Mouse (Mus musculus) adrenal gland, postnatal 4 days (tissue): ENCODE data around the gene Gata1. TPM values are rescaled to one million over a fixed set of nuclear protein-coding genes. Genes with fewer than 3 reads are reported as not detected.
"Not testable (repeated sequence)": the region's sequence is repeated elsewhere in the genome, so short reads cannot be mapped to it uniquely, and the experiment has no call there.

ENCODE experiments used
- DNase-seq, 2 experiments: peaks; one replicate each; pipeline ENCODE4 v3.0.0; 2021 to 2022; ENCODE audit warnings: low spot score in 2 of 2, mixed read lengths in 2 of 2
- long read RNA-seq, 2 experiments: library from polyadenylated mRNA; stranded (forward); transcript quantifications; one replicate each; pipeline ENCODE4 v2.0.0; 2021
- total RNA-seq, 2 experiments: library from RNA; stranded (reverse); gene quantifications; 2 replicates each; pipeline ENCODE4 v1.2.3; 2021

Gene Gata1
- total RNA-seq = 1 to 10 TPM; 2.0 to 3.4 TPM
- long read RNA-seq, experiment 1, partial matches to known transcripts = 0 of 1 reads
- long read RNA-seq, experiment 1, other reads (novel, unspliced or antisense) = 0 of 1 reads
- long read RNA-seq, experiment 2, transcript Gata1-201 (6 exons, 1,902 nt) = major isoform, 7 of 11 reads
- long read RNA-seq, experiment 2, partial matches to known transcripts = 3 of 11 reads
- long read RNA-seq, experiment 2, other reads (novel, unspliced or antisense) = 1 of 11 reads

DNA sequence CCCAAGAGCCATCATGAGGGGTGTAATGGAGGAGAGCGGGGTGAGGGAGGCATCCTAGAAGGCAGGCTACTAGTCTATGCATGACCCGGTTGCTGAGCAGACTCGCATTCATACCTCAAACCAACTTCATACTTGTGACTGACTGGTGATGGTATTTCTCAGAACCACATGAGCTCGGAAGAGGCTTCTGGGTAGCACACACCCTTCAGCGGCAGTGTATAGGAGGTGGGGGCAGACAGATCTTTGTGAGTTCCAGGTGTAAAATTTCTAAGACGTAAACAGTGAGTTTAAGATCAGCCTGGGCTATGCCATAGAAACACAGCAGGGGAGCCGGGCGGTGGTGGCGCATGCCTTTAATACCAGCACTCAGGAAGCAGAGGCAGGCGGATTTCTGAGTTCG, at the start of gene Gata1:
Gene Gata1, minus strand, starts transcription at position 180 of the 400 bp plus-strand sequence.
- DNase-seq = no peak

DNA sequence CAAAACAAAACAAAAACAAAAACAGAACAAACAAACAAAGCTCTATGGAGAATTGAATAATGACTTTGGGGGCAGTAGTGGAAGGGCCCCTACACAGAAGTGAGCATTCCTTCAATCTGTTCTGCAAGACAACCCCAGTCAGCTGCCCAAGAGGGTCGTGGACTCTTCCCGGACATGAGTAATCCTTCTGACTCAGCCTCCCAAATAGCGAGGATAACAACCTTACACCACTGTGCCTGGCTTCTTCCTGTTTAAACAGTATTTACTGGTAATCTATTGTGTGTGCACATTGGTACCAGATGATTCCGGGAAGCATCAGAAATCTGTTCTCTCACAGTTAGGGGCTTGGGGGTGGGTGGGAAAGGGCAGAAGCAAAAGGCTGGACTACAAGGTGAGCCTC, 48.9 kb upstream of the Gata1 start:
- no peak for DNase-seq

DNA sequence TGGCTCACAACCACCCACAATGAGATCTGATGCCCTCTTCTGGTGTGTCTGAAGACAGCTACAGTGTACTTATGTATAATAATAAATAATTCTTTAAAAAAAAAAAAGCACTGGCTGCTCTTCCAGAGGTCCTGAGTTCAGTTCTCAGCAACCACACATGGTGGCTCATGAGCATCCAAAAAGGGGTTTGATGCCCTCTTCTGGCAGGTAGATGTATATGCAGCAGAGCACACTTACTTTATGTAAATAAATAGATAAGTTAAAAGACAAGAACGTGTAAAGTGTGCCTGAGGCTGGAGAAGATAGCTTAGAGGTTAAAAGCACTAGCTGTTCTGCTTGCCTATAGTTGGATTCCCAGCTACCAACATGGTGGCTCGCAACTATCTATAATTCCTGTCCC, 46.9 kb upstream of the Gata1 start:
- no peak for DNase-seq

GRCm38 (mm10) chrX:8020111-8020778, 42.4 kb upstream of the Gata1 start:
- no peak for DNase-seq

DNA sequence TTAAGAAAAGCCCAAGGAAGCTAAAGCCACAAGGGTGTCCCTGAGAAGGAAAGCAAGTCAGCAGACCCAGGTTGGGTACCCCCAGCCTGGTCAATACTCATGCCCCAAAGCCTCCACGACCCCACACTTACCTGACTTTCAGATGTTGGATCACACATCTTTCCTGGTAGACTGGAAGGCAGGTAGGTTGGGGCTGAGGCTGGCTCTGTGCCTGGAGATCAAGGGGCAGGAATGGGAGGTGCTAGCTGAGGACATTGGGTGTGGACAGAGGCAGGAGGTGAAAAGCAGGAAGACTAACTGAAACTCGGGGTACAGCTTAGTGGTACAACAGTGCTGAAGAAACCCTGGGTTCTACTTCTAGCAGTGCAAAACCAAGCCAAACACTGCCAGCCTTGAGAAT, 40.4 kb upstream of the Gata1 start, which contains the start of gene Glod5:
Gene Glod5, minus strand, starts transcription at position 207 of the 400 bp plus-strand sequence.
- no peak for DNase-seq

- DNase-seq = no peak
These were observed 39.3 kb upstream of the Gata1 start for GRCm38 (mm10) chrX:8017142-8017541.

DNA sequence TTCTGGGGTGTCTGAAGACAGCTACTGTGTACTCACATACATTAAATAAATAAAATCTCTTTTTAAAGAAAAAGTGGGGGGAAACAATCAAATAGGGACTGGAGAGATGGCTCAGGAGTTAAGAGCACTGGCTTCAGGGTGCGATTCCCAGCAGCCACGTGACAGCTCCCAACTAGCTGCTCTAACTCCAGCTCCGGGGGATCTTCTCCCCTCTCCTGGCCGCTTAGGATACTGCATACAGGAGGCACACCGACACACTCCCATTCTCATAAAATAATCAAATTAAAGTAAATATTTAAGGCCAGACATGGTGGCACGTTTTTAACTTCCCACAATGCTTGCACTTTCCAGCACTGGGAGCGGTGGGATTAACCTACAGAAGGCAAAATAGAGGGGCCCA, 37.8 kb upstream of the Gata1 start:
- not testable (repeated sequence) for DNase-seq

GRCm38 (mm10) chrX:8013569-8014314, 35.9 kb upstream of the Gata1 start:
- DNase-seq = no peak

- no peak for DNase-seq
These were observed 35.3 kb upstream of the Gata1 start for GRCm38 (mm10) chrX:8013157-8013556.

DNA sequence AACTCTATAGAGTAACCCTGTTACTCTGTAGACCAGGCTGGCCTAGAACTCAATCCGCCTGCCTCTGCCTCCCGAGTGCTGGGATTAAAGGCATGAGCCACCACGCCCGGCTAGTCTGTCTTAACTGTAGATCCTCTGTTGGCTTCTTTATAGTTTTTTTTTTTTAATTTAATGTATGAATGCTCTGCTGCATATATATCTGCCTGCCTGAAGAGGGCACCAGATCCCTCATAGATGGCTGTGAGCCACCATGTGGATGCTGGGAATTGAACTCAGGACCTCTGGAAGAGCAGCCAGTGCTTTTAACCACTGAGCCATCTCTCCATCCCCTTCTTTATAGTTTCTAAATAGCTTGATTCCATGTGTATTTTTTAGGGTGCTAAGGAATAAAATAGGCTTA, 31.5 kb upstream of the Gata1 start:
- not testable (repeated sequence) for DNase-seq

GRCm38 (mm10) chrX:8008543-8008942, 30.7 kb upstream of the Gata1 start:
- DNase-seq = no peak

DNA sequence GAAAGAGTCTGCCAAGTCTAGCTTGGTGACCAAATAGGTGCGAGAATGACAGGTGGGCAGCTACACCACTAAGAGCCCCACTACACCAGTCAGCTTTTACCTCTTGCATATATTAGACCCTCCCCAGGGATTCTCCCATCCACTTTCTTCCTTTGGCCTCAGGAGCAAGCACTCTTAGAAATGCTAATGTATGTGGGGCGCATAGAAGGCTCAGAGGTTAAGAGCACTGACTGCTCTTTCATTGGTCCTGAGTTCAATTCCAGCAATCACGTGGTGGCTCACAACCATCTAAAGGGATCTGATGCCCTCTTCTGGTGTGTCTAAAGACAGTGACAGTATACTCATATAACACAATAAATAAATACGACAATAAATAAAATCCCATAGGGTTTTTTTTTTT, 25.1 kb upstream of the Gata1 start:
- DNase-seq = no peak

DNA sequence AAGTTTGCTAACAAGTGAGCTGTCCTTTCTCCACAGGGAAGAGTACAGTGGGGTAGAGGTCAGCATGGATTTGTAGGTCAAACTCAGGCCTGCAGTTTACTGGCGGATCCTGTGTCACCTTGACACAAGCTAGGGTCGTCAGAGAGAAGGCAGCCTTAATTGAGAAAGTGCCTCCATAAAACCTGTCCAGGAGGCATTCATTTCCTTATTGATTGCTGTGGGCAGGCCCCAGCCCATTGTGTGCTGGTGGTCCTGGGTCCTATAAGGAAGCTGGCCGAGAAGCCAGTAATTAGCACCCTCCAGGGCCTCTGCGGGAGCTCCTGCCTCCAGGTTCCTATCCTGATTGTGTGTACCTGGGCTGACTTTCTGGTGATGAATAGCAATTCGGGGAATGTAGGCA, 24.1 kb upstream of the Gata1 start:
- DNase-seq = no peak

GRCm38 (mm10) chrX:8000546-8001192, 22.8 kb upstream of the Gata1 start:
- no peak for DNase-seq

DNA sequence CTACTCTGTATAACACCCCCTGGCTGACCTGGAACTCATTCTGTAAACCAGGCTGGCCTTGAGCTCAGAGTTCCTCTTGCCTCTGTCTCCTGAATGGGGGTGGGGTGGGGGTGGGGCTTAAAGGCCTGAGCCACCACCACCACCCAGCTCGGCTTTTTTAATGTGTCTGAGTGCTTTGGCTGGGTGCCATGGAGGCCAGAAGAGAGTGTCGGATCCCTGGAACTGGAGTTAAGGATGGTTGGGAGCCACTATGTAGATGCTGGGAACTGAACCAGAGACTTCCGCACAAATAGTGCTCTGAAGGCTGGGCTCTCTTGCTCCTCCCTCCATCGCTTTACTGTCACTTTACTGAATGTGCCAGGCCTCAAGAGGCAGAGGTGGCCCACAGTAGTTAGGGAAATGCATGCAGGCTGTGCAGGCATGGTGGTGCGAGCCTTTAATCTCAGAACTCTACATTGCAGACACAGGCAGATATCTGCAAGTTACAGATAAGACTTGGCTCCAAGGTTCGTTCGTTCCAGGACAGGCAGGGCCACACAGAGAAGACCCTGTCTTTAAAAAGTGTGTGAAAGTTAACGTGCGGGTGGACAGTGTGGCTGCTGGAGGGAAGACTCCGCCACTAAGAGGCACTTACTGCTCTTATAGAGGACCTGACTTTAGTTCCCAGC, 15.3 kb upstream of the Gata1 start:
- DNase-seq = no peak

DNA sequence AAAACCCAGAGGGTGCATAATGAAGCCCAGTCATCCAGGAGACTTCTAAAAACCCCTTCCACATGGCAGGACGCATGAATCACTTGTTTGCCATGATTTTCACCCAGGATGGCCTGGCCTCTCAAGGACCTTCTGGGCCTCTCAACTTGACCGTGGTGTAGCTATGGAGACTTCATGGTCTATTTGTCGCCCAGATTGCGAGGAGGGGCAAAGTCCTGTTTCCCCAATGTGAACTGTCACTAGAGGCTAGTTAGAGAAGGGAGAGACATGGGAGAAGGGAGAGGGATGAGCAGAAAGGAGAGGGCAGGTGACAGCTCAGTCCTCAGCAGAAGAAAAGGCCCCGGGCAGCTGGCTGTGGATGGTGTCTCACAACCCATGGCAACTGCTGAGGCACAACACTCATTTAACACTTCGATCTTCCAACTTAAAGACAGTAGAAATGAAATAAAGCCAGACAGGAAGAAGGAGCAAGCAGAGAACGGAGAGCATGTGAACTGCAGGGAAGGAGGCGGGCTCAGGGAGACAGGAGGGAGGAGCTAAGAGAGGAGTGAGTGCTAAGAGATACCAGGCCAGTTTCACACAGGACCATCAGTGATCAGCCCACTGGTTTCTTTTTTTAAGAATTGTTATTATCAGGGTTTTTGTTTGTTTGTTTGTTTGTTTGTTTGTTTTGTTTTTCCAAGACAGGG, 14.7 kb upstream of the Gata1 start:
- no peak for DNase-seq

GRCm38 (mm10) chrX:7981368-7981767, 3.5 kb upstream of the Gata1 start:
- no peak for DNase-seq

DNA sequence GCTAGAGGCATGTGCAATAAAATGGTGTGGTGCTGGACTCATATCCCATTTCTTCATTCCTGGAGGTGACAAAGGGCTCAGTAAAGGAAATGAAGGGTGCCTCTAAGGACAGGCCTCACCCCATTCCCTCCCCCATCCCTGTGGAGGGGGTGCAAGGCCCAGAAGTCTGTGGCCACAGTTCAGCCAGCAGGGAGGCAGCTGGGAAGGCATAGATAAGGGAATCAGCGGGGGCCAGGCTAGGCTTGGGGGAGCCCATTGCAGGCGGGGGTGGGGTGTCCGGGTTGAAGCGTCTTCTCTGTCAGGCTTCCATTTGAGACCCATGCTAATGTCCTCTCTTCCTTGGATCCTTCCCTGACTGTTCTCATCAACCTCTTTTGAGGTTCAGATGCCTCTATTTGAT, 6.6 kb downstream of the Gata1 start:
- no peak for DNase-seq

GRCm38 (mm10) chrX:7968899-7969298, 9.0 kb downstream of the Gata1 start:
- DNase-seq = no peak

GRCm38 (mm10) chrX:7968226-7968625, 9.6 kb downstream of the Gata1 start:
- no peak for DNase-seq
